Mouse (Mus musculus) cerebellum, adult 9-11 months (tissue): Measurements from ENCODE around the gene Ugt1a7c.
"Not testable (repeated sequence)": the region's sequence is repeated elsewhere in the genome, so short reads cannot be mapped to it uniquely, and the experiment has no call there.

Experiments
- DNase-seq: peaks from one replicate; pipeline ENCODE4 v3.0.0; 2022

Gene Ugt1a7c

DNA sequence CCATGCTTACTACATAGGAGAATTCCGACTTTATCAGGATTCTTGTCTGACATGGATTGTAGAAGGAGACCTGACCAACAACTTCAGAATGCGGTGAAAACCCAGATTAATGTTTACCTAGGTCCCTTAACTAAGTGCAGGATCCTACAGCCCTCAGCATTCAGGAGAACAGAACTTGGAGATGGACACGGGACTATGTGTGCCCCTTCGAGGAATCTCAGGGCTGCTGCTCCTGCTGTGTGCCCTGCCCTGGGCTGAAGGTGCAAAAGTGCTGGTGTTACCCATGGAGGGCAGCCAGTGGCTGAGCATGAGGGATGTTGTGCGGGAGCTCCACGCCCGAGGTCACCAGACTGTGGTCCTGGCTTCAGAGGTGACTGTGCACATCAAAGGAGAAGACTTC lies 105.6 kb downstream of the Ugt1a7c start, which contains the start of gene Ugt1a2:
Gene Ugt1a2 (plus strand): TSS at position 146 of the 400 bp plus-strand sequence.
- DNase-seq = no peak

- DNase-seq = peak; percentile 90
These were observed 110.5 kb downstream of the Ugt1a7c start, which contains the start of gene Dnajb3 for GRCm38 (mm10) chr1:88205294-88205922. Dnajb3 (minus strand) TSS chr1:88205782.

DNA sequence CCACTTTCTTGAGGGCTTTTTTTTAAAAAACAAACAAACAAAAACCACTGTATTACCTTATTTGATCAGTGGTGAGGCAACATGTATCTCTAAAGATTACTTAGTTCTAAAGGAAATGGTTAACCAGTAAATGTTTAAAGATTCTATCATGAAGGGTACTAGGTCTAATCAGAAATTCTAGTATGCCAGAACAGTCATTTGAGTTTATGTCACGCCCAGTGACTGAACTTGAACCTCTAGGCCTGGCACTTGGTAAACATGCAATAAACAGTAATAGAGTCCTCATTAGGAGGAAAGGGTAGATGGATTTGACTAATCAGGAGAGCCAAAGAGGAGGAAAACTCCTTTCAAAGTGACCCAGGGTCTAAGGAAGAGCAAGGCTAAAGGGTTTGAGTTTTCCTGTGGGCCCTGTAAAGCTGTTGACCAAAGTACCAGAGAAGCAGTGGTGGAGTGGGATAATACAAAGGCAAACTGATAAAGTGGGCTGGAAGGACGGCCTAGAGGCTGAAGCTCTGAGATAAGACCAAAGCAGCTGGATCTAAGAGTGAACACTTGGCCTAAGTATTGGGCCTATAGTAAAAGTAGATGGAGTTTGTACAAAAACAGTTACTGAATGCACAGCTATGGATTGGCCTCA lies 112.1 kb downstream of the Ugt1a7c start:
- DNase-seq = no peak

DNA sequence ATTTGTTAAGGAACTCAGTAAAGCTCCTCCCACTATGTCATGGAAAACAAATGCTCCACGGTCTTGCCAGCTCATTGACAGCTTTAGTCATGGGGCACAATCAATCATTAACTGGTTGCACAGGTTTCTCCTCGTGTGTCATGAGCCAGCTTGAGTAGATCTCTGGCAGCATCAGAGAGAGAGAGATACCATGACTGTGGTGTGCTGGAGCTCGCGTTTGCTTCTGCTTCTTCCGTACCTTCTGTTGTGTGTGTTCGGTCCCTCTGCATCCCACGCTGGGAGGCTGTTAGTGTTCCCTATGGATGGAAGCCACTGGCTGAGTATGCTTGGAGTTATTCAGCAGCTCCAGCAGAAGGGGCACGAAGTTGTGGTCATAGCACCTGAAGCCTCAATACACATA lies 117.0 kb downstream of the Ugt1a7c start, which contains the start of gene Ugt1a1:
Gene Ugt1a1 (plus strand): TSS at position 148 of the 400 bp plus-strand sequence.
- no peak for DNase-seq

DNA sequence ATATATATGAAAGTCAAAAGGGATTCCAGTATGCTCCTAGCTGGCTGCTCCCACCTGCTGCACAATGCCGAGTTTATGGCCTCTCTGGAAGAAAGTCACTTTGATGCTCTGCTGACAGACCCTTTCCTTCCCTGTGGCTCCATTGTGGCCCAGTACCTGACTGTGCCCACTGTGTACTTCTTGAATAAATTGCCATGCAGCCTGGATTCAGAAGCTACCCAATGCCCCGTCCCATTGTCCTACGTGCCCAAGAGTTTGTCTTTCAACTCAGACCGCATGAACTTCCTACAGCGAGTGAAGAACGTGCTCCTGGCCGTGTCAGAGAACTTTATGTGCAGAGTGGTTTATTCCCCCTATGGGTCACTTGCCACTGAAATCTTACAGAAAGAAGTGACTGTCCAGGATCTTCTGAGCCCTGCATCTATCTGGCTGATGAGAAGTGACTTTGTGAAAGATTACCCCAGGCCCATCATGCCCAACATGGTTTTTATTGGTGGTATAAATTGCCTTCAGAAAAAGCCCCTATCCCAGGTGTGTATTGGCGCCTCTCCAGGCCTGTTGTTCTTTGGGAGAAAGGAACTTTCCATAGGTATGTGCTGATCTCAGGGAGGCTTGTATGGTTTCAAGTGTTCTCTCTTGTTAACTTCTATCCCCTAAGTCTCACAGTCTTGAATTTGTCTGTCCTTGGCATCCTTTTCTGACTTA lies 117.6 kb downstream of the Ugt1a7c start:
- DNase-seq = no peak

DNA sequence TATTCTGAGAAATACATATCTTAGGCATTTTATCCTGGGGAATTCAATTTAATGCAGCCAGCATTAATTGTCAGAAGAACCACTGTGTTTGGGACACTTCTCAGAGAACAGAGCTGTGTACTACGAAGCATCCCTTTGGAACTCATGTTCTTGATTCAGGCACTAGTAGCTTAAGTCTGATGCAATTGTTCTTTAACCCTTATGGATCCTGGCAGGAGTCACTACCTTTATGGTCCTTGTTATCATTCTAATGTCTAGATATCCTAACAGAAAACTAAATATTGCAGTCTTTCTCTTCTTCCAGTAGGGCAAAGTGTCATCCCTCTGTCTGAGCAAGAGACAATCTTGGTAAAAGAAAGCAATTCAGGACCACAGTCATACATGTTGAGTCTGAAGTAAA lies 118.2 kb downstream of the Ugt1a7c start:
- DNase-seq = no peak

DNA sequence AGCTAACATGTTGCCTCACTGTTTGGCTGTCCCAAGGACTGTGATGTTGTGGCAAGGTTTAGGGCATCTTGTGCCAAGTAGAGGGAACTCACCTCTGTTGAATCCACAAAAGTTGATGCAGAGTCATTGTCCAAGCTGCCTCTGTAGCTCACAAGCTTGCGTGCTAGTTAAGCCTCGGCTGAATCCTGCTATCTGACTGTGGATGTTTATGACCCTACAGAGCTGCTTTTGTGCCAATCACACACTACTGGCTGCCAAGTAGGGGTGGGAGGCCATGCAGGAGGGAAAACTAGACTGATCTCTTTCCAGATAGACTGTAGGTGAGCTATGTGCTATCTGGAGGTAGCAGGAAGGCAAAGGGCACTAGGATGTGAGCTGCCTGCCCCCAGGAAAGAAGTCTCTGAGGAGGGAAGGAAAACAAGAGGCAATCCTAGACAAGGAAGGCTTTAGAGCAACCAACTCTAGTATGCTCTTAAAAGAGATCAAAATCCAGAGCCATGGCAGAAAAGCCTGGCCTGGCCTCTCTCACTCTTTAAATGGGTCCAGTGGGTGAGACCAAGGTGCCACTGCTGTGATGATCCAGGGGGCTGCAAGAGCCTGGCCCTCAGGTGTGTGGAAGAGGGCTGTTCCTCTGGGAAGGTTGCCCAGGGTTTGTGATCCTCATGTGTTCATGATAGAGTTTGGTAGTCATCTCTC lies 119.1 kb downstream of the Ugt1a7c start:
- DNase-seq = no peak

DNA sequence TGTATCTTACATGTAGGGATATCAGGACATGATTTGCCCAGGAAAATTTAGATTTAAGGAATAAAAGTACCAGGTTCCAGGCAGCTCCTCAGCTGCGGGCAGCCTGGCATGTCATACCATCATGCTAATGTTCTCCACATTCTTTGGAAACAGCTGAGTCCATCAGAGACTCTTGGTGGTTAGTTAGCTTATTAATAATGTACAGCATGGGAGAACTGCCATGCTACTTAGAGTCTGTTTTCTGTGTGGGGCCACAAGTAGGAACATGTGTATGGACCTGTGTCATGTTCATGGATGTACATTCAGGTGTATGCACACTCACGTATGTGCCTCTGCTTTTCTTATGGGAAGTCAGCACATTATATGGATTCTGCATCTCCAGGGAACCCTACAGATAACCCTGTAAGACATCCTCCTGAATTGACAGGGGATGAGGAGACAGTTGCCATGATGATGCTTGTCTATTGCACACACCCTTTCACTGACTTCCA lies 119.6 kb downstream of the Ugt1a7c start:
- DNase-seq = no peak

- no peak for DNase-seq
These were observed 120.9 kb downstream of the Ugt1a7c start for GRCm38 (mm10) chr1:88215466-88216380.

DNA sequence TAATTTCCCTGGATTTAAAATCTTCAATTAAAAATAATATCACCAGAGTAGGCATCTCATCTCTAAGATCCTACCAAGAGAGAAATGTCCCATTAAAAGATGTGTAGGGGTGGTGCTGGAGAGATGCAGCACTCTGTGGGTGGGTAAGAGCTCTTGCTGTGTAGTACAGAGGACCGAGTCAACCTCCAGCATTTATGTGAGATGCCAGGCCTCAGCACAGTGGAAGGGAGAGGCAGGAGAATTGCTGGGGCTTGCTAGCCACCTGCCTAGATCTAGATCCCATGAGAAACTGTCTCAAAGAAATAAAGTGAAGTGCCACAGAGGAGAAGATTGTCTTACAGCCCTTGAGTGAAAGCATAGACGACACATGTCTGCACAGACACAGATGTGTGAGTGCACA lies 121.7 kb downstream of the Ugt1a7c start:
- no peak for DNase-seq

- no peak for DNase-seq
These were observed 122.3 kb downstream of the Ugt1a7c start for GRCm38 (mm10) chr1:88217144-88217543.

GRCm38 (mm10) chr1:88217576-88217975 lies 122.7 kb downstream of the Ugt1a7c start:
- no peak for DNase-seq

DNA sequence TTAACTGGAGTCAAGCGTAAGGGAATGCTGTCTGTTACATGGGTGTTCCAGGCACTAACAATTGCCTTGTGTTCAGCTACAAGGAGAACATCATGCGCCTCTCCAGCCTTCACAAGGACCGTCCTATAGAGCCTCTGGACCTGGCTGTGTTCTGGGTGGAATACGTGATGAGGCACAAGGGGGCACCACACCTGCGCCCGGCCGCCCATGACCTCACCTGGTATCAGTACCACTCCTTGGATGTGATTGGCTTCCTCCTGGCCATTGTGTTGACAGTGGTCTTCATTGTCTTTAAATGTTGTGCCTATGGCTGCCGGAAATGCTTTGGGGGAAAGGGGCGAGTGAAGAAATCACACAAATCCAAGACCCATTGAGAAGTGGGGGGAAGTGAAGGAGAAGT lies 123.2 kb downstream of the Ugt1a7c start:
- DNase-seq = no peak

- no peak for DNase-seq
These were observed 123.7 kb downstream of the Ugt1a7c start for GRCm38 (mm10) chr1:88218591-88218990.

DNA sequence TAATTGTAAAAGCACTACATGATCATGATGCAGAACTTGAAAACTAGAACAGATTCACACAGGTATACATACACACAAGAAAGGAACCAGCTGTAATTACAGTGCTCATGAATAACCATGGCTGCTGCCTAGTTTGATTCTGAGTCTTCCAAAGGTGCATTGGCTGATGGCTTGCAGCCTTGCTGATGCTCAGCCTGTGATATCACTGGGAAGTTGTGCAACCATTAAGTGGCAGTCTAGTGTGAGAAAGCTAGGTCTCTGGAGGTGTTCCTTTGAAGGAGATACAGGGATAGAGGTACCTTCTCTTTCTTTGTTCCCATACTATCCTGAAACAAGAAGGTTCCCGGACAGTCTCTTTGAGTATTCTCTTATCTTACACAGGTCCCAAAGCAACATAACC lies 124.2 kb downstream of the Ugt1a7c start:
- DNase-seq = no peak

- DNase-seq = no peak
These were observed 125.5 kb downstream of the Ugt1a7c start for GRCm38 (mm10) chr1:88220336-88220735.

GRCm38 (mm10) chr1:88222216-88222615 lies 127.4 kb downstream of the Ugt1a7c start:
- DNase-seq = no peak

DNA sequence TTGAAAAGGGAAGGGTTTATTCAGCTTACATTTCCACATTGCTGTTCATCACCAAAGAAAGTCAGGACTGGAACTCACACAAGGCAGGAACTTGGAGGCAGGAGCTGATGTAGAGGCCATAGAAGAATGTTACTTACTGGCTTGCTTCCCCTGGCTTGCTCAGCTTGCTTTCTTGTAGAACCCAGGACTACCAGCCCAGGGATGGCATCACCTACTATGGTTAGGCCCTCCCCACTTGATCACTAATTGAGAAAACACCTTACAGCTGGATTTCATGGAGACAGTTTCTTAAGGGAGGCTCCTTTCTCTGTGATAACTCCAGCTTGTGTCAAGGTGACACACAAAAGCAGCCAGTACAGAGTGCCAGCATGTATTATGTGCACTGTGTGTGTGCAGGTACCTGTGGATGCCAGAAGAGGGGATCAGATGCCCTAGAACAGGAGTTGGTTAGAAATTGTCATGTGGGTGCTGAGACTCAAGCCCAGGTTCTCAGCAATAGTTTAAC lies 128.2 kb downstream of the Ugt1a7c start:
- DNase-seq = not testable (repeated sequence)

DNA sequence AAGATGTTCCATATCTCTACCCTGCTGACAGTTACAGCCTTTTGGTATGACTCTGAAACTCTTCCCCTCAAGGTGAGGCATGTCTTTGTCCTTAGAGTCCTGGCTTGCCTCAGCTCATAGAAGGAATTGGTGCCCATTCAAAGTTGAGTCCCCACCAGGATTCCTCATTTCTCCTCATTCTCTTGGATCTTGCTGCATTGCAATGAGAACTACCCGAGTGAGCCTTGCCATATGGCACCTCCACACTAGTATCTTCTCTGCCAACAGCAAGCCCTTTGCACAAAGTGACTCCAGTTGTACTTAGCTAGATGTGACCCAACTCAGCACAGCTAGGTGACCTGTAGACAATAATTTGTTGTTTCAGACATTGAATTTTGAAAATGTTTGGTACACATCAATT lies 128.7 kb downstream of the Ugt1a7c start:
- DNase-seq = no peak

GRCm38 (mm10) chr1:88224029-88224776 lies 129.3 kb downstream of the Ugt1a7c start:
- DNase-seq = no peak

DNA sequence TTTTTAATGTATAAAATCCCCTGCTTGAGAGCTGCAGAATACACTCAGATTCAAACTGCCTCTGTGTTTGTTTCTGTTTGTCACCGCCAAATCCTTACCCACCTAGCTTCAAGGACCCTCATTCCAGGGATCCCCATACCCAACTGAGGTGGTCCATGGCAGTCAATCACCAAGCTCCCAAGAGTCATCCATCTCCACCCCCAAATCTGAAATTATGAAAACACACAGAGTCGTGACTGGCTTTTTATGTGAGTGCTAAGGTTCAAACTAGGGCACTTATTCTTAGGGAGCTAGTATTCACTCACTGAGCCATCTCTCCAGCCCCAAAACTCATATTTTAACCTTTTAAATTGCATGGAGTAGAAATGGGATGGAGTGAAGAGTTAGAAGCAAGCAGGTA lies 130.4 kb downstream of the Ugt1a7c start:
- DNase-seq = not testable (repeated sequence)
